Mouse (Mus musculus) olfactory bulb, adult 2 months (tissue): ENCODE data around the gene Fat4.

Experiments
- CTCF ChIP-seq: fragments of 200-500 bp; IDR thresholded peaks from 2 replicates; pipeline ENCODE4 v1.5.1; 2012; ENCODE audit warnings: low read depth, mild to moderate bottlenecking, low read length, moderate library complexity; ENCODE audit not compliant: insufficient read depth
- POLR2A ChIP-seq: fragments of 200-500 bp; IDR thresholded peaks from 2 replicates; pipeline ENCODE4 v1.6.1; 2012; ENCODE audit warnings: mild to moderate bottlenecking, low read depth, low read length, moderate library complexity; ENCODE audit not compliant: insufficient read depth

GRCm38 (mm10) chr3:38853650-38854049 is 33.1 kb upstream of the Fat4 start:
- TF ChIP-seq POLR2A, result no peak
- no peak for TF ChIP-seq CTCF
